Mouse (Mus musculus): ENCODE data around the gene Plxdc1. TPM values are rescaled to one million over a fixed set of nuclear protein-coding genes. Genes with fewer than 3 reads are reported as not detected.

Gene Plxdc1
- polyA plus RNA-seq, 1 experiment from 2014 or later: 0.20 TPM

DNA sequence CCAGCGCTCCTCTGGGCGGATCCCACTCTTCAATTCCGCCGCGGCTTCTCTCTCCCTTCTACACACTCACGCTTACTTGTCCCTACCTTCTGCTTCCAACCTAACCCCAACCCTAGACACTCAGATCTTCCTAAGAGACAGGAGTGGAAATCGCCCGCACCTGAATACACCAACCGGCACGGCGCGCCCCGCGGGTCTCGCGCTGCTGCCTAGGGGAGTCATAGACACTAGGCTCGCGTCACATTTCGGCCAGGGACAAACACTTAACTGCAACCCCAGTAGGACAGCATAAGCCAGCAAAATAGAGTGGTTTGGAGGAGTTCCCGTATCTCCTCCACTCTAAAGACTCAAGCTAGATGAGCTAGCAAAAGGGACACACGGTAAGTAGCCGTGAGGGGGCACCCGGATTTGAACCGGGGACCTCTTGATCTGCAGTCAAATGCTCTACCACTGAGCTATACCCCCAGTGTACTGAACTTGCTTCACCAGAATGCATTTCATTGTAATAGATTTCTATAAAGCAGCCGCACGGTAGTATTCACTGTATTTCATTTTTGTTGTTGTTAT, 2.4 kb upstream of the Plxdc1 start:
- Histone ChIP-seq H3K4me1 (replicated peaks; ENCODE audit: control insufficient read depth, insufficient read depth, low read length) (0 out of 2 replicates have a peak, but pooled peaks cover 6% of the 10 kb centered on the region), H3K27ac (ENCODE audit: low read depth, low read length) (peak overlapping the region; percentile 76), H3K4me3 (ENCODE audit: low read depth, low read length) (peak overlapping the region; percentile 91), H3K36me3 (ENCODE audit: control insufficient read depth, insufficient read depth, low read length) (no peaks in the 10 kb centered on the region), H3K4me2 (ENCODE audit: low read depth, low read length, severe bottlenecking) (peak overlapping the region; percentile 64), H3K9ac (ENCODE audit: low read length) (peak overlapping the region; percentile 76), H3K27me3 (ENCODE audit: control insufficient read depth, insufficient read depth, low read length) (peaks cover 30% of the 10 kb centered on the region), H3K9me3 (ENCODE audit: control insufficient read depth, low read length) (no peaks in the 10 kb centered on the region)
- peak; percentile 91 for ATAC-seq (replicated peaks; ENCODE audit: low FRiP score)
- WGBS: under 1% methylated on average over 26 of the region's 26 CpGs
- peak; percentile 94 for DNase-seq (ENCODE audit: low spot score)

- Histone ChIP-seq H3K27ac (ENCODE audit: low read depth, low read length) (peak overlapping the region; percentile 76), H3K9me3 (ENCODE audit: control insufficient read depth, low read length) (no peaks in the 10 kb centered on the region), H3K4me1 (replicated peaks; ENCODE audit: control insufficient read depth, insufficient read depth, low read length) (0 out of 2 replicates have a peak, but pooled peaks cover 6% of the 10 kb centered on the region), H3K4me3 (ENCODE audit: low read depth, low read length) (peak overlapping the region; percentile 91), H3K9ac (ENCODE audit: low read length) (peak overlapping the region; percentile 76), H3K27me3 (ENCODE audit: control insufficient read depth, insufficient read depth, low read length) (peaks cover 30% of the 10 kb centered on the region), H3K4me2 (ENCODE audit: low read depth, low read length, severe bottlenecking) (peak overlapping the region; percentile 61), H3K36me3 (ENCODE audit: control insufficient read depth, insufficient read depth, low read length) (no peaks in the 10 kb centered on the region)
- ATAC-seq (replicated peaks; ENCODE audit: low FRiP score) (peak; percentile 78), DNase-seq (ENCODE audit: low spot score) (peak; percentile 95)
- under 1% methylated on average over 42 of the region's 42 CpGs for WGBS
These were observed 1.6 kb upstream of the Plxdc1 start for GRCm38 (mm10) chr11:97987551-97988526.

- H3K4me3 ChIP-seq (ENCODE audit: low read depth, low read length): peak overlapping the region; percentile 91
- H3K36me3 ChIP-seq (ENCODE audit: control insufficient read depth, insufficient read depth, low read length): no peaks in the 10 kb centered on the region
- peak overlapping the region; percentile 73 for H3K4me2 ChIP-seq (ENCODE audit: low read depth, low read length, severe bottlenecking)
- H3K27ac ChIP-seq (ENCODE audit: low read depth, low read length): no peak overlapping the region
- no peaks in the 10 kb centered on the region for H3K9me3 ChIP-seq (ENCODE audit: control insufficient read depth, low read length)
- peaks cover 30% of the 10 kb centered on the region for H3K27me3 ChIP-seq (ENCODE audit: control insufficient read depth, insufficient read depth, low read length)
- no peak for ATAC-seq (replicated peaks; ENCODE audit: low FRiP score)
- no peak overlapping the region; the same call in 1 of the 2 replicates for H3K9ac ChIP-seq (ENCODE audit: low read length)
- 34% methylated on average over 14 of the region's 17 CpGs for WGBS
- DNase-seq (ENCODE audit: low spot score): peak; percentile 59
- 0 out of 2 replicates have a peak, but pooled peaks cover 6% of the 10 kb centered on the region for H3K4me1 ChIP-seq (replicated peaks; ENCODE audit: control insufficient read depth, insufficient read depth, low read length)
These were observed 658 bp upstream of the Plxdc1 start for GRCm38 (mm10) chr11:97986738-97987465.

GRCm38 (mm10) chr11:97983983-97984382, 2.3 kb downstream of the Plxdc1 start:
- no peak for DNase-seq (ENCODE audit: low spot score)
- Histone ChIP-seq H3K4me2 (ENCODE audit: low read depth, low read length, severe bottlenecking) (no peak overlapping the region), H3K9me3 (ENCODE audit: control insufficient read depth, low read length) (no peaks in the 10 kb centered on the region), H3K4me1 (replicated peaks; ENCODE audit: control insufficient read depth, insufficient read depth, low read length) (0 out of 2 replicates have a peak, but pooled peaks cover 4% of the 10 kb centered on the region), H3K4me3 (ENCODE audit: low read depth, low read length) (no peak overlapping the region), H3K27me3 (ENCODE audit: control insufficient read depth, insufficient read depth, low read length) (peaks cover 27% of the 10 kb centered on the region), H3K36me3 (ENCODE audit: control insufficient read depth, insufficient read depth, low read length) (no peaks in the 10 kb centered on the region), H3K27ac (ENCODE audit: low read depth, low read length) (no peak overlapping the region), H3K9ac (ENCODE audit: low read length) (no peak overlapping the region)
- WGBS: 80% methylated on average over 1 of the region's 1 CpGs
- no peak for ATAC-seq (replicated peaks; ENCODE audit: low FRiP score)

- H3K4me2 ChIP-seq (ENCODE audit: low read depth, low read length, severe bottlenecking): no peak overlapping the region
- H3K27me3 ChIP-seq (ENCODE audit: control insufficient read depth, insufficient read depth, low read length): peaks cover 27% of the 10 kb centered on the region
- no peak overlapping the region for H3K9ac ChIP-seq (ENCODE audit: low read length)
- no peak overlapping the region for H3K4me3 ChIP-seq (ENCODE audit: low read depth, low read length)
- ATAC-seq (replicated peaks; ENCODE audit: low FRiP score) (no peak), DNase-seq (ENCODE audit: low spot score) (no peak)
- H3K4me1 ChIP-seq (replicated peaks; ENCODE audit: control insufficient read depth, insufficient read depth, low read length): 0 out of 2 replicates have a peak, but pooled peaks cover 4% of the 10 kb centered on the region
- WGBS: 85% methylated on average over 3 of the region's 3 CpGs
- no peaks in the 10 kb centered on the region for H3K36me3 ChIP-seq (ENCODE audit: control insufficient read depth, insufficient read depth, low read length)
- H3K27ac ChIP-seq (ENCODE audit: low read depth, low read length): no peak overlapping the region
- no peaks in the 10 kb centered on the region for H3K9me3 ChIP-seq (ENCODE audit: control insufficient read depth, low read length)
These were observed 2.7 kb downstream of the Plxdc1 start for GRCm38 (mm10) chr11:97983506-97983905.

- no peaks in the 10 kb centered on the region for H3K36me3 ChIP-seq (ENCODE audit: control insufficient read depth, insufficient read depth, low read length)
- H3K9ac ChIP-seq (ENCODE audit: low read length): no peak overlapping the region
- no peak for ATAC-seq (replicated peaks; ENCODE audit: low FRiP score)
- no peak overlapping the region for H3K4me2 ChIP-seq (ENCODE audit: low read depth, low read length, severe bottlenecking)
- H3K9me3 ChIP-seq (ENCODE audit: control insufficient read depth, low read length): no peaks in the 10 kb centered on the region
- H3K27me3 ChIP-seq (ENCODE audit: control insufficient read depth, insufficient read depth, low read length): peaks cover 27% of the 10 kb centered on the region
- H3K4me1 ChIP-seq (replicated peaks; ENCODE audit: control insufficient read depth, insufficient read depth, low read length): 0 out of 2 replicates have a peak, but pooled peaks cover 2% of the 10 kb centered on the region
- H3K27ac ChIP-seq (ENCODE audit: low read depth, low read length): no peak overlapping the region
- no peak overlapping the region for H3K4me3 ChIP-seq (ENCODE audit: low read depth, low read length)
- DNase-seq (ENCODE audit: low spot score): no peak
- 90% methylated on average over 9 of the region's 9 CpGs for WGBS
These were observed 3.5 kb downstream of the Plxdc1 start for GRCm38 (mm10) chr11:97982721-97983120.

DNA sequence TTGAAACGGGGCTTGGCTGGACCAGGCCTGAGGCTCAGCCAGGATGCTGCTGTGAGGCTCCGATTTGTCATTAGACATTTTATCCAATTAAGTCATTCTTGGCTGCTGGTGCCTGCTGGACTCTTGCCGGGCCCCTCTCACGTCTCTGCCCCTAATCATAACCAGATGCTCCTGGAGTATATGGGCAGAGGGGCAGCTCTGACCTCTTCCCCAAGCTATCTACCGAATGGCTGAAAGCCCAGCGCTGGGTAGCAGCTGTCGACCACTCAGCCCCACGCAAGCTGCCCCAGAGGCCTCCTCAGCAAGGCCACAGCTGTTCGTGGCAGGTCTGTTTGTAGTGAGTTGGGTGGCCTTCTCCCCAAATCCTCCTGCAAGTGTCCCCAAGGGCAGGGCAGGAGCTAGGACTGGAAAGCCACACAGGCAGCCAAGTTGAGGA, 5.7 kb downstream of the Plxdc1 start:
- Histone ChIP-seq H3K4me3 (ENCODE audit: low read depth, low read length) (no peak overlapping the region), H3K36me3 (ENCODE audit: control insufficient read depth, insufficient read depth, low read length) (no peaks in the 10 kb centered on the region), H3K4me1 (replicated peaks; ENCODE audit: control insufficient read depth, insufficient read depth, low read length) (no peaks in the 10 kb centered on the region), H3K9me3 (ENCODE audit: control insufficient read depth, low read length) (no peaks in the 10 kb centered on the region), H3K4me2 (ENCODE audit: low read depth, low read length, severe bottlenecking) (no peak overlapping the region), H3K27me3 (ENCODE audit: control insufficient read depth, insufficient read depth, low read length) (peaks cover 14% of the 10 kb centered on the region), H3K9ac (ENCODE audit: low read length) (no peak overlapping the region), H3K27ac (ENCODE audit: low read depth, low read length) (no peak overlapping the region)
- ATAC-seq (replicated peaks; ENCODE audit: low FRiP score) (no peak), DNase-seq (ENCODE audit: low spot score) (no peak)
- WGBS: 66% methylated on average over 9 of the region's 9 CpGs

DNA sequence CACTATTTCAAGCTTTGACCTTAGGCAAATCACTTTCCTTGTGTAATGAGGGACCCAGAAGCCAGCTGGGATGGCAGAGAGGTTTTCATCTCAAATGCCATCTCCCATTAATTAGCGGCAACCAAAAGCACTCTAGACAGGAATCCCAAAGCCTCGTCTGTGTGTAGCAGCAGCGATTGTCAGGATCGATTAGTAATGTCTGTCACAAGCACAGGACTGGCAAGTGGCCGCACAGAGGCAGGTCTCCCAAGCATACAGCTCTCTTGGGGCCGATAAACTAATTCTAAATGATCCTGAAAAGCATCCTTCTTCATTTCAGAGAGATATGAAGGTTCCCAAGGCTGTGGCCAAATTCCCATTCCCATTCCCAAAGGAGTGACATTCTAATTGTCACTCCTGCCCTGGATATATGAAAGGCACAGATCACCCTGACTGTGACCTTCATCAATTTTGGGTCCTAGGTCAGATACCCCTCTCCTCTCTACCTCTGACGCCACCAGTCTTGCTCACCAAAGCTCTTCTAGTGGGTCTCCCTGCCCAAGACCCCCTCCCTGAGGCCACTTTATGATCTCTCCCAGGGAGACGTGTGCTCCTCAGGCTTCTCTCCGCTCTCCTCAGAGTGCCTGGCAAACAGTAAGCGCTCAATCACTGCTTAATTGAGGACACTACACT, 6.3 kb downstream of the Plxdc1 start:
- DNase-seq (ENCODE audit: low spot score) (no peak), ATAC-seq (replicated peaks; ENCODE audit: low FRiP score) (no peak)
- Histone ChIP-seq H3K4me2 (ENCODE audit: low read depth, low read length, severe bottlenecking) (no peak overlapping the region), H3K27ac (ENCODE audit: low read depth, low read length) (no peak overlapping the region), H3K36me3 (ENCODE audit: control insufficient read depth, insufficient read depth, low read length) (no peaks in the 10 kb centered on the region), H3K9me3 (ENCODE audit: control insufficient read depth, low read length) (no peaks in the 10 kb centered on the region), H3K4me1 (replicated peaks; ENCODE audit: control insufficient read depth, insufficient read depth, low read length) (no peaks in the 10 kb centered on the region), H3K9ac (ENCODE audit: low read length) (no peak overlapping the region), H3K4me3 (ENCODE audit: low read depth, low read length) (no peak overlapping the region), H3K27me3 (ENCODE audit: control insufficient read depth, insufficient read depth, low read length) (peaks cover 8% of the 10 kb centered on the region)
- 75% methylated on average over 10 of the region's 10 CpGs for WGBS

Measured in forebrain, embryonic 11.5 days (tissue).